Mouse (Mus musculus): Measurements from ENCODE around the gene Ppm1h. TPM values are rescaled to one million over a fixed set of nuclear protein-coding genes. Genes with fewer than 3 reads are reported as not detected.

The Ppm1h gene
- polyA plus RNA-seq, 1 experiment from 2014 or later, result 8.8 TPM

DNA sequence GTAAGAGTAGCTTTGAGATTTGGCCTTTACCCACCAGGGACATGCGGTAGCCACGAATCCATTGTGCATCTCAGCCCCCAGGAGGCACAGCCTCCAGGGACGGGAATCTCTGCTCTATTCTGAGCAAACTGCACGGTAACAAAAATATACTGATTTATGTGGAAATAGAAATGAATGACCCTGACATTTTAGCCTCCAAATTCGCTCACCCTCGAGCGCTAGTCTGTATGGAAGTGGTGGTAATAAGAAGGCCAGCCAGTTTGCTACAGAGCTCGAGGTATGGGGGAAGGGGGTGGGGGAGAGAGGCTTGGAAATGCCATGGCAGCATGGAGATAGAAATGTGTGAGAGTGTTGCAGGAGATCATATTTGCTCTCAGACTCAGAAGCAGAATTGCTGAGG is 37.7 kb downstream of the Ppm1h start:
- peak; percentile 27; the same call in 1 of the 2 replicates for ATAC-seq
- peak overlapping the region; percentile 26 for H3K4me2 ChIP-seq (ENCODE audit: low read length)
- no peak overlapping the region for H3K4me3 ChIP-seq (ENCODE audit: low read depth, low read length)
- no peaks in the 10 kb centered on the region for H3K27me3 ChIP-seq (replicated peaks; ENCODE audit: control insufficient read depth, insufficient read depth, low read length)
- no peaks in the 10 kb centered on the region for H3K36me3 ChIP-seq (ENCODE audit: control insufficient read depth, insufficient read depth, low read length)
- no peaks in the 10 kb centered on the region for H3K9me3 ChIP-seq (replicated peaks; ENCODE audit: control insufficient read depth, low read length)
- 37% methylated on average over 8 of the region's 8 CpGs for WGBS
- peaks cover 32% of the 10 kb centered on the region for H3K4me1 ChIP-seq (ENCODE audit: control insufficient read depth, insufficient read depth, low read length)
- H3K27ac ChIP-seq (ENCODE audit: low read depth, low read length), result 0 out of 2 replicates have a peak overlapping the region, but pooled peaks have one; percentile 15
- H3K9ac ChIP-seq (ENCODE audit: low read length), result no peak overlapping the region; the same call in 1 of the 2 replicates
- peak; percentile 28 for DNase-seq (ENCODE audit: low spot score)

DNA sequence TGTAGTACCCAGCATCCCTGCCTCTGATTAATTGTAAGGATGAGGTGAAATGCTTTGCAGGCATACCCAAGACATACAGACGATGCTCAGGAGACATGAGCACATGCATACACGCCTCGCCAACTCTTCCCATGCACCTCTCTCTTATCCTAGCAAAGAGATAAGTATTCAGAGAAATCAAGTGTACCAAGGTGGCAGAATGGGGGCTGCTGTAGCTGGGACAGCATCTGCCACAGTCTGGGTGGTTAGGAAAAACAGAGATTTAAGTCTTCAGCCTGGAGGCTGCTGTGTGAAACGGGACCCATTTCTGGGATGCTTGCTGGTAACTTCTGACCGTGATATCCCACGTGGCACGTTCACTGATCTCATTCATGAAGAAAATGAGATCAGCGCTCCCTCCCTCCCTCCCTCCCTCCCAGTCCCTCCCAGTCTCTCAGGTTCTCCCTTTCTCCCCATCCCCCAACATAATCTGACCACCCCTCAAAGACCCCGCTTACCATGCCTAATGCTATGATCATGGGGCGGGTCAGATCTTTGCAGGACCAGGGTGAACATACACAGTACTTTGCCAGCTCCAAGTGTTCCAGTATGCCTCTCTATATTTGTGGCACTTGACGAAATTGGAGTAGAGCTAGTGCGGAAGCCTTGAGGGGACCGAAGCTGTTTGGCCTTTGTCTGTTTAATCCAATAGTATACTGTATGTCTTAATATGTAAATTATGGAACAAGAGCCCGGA is 38.3 kb downstream of the Ppm1h start:
- no peak overlapping the region for H3K27ac ChIP-seq (ENCODE audit: low read depth, low read length)
- ATAC-seq, result peak; percentile 27
- H3K4me2 ChIP-seq (ENCODE audit: low read length), result no peak overlapping the region

DNA sequence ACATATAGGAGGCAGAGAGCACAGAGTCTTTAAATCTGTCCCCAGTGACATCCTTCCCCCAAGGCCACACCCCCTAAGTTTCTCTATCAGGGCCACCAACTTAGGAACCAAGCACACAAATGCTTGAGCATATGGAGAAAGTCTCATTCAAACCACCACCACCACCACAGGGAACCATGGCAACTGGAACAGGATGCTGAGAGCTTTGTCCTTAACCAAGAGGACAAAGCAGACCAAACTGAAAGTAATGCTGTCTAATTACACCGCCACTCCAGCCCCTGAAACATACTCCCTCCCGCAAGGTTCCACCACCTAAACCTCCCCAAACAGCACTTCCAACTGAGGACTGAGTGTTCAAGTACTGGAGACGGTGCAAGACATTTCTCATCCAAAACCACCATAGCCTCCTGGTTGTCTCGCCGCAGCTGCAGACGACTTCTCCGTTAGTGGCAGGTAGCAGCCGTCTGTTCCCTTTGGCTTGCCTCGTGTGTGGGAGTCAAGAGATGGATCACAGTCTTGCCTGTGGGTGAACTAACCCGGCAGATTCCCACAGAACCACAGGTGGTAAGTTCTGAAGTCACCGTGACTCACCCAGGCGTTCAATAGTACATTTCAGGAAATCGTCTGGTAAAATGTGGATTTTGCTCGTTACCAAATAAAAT is 39.3 kb downstream of the Ppm1h start:
- no peaks in the 10 kb centered on the region for H3K27me3 ChIP-seq (replicated peaks; ENCODE audit: control insufficient read depth, insufficient read depth, low read length)
- H3K9ac ChIP-seq (ENCODE audit: low read length), result no peak overlapping the region
- H3K27ac ChIP-seq (ENCODE audit: low read depth, low read length), result no peak overlapping the region
- H3K36me3 ChIP-seq (ENCODE audit: control insufficient read depth, insufficient read depth, low read length), result no peaks in the 10 kb centered on the region
- H3K4me3 ChIP-seq (ENCODE audit: low read depth, low read length), result no peak overlapping the region
- WGBS, result 30% methylated on average over 14 of the region's 14 CpGs
- peaks cover 26% of the 10 kb centered on the region for H3K4me1 ChIP-seq (ENCODE audit: control insufficient read depth, insufficient read depth, low read length)
- H3K9me3 ChIP-seq (replicated peaks; ENCODE audit: control insufficient read depth, low read length), result no peaks in the 10 kb centered on the region
- peak; percentile 49 for ATAC-seq
- peak; percentile 61 for DNase-seq (ENCODE audit: low spot score)
- no peak overlapping the region for H3K4me2 ChIP-seq (ENCODE audit: low read length)

More for the DNA sequence above, 38.3 kb downstream of the Ppm1h start:
- Histone ChIP-seq H3K27me3 (replicated peaks; ENCODE audit: control insufficient read depth, insufficient read depth, low read length) (no peaks in the 10 kb centered on the region), H3K4me3 (ENCODE audit: low read depth, low read length) (no peak overlapping the region), H3K9ac (ENCODE audit: low read length) (no peak overlapping the region; the same call in 1 of the 2 replicates), H3K36me3 (ENCODE audit: control insufficient read depth, insufficient read depth, low read length) (no peaks in the 10 kb centered on the region), H3K4me1 (ENCODE audit: control insufficient read depth, insufficient read depth, low read length) (peaks cover 26% of the 10 kb centered on the region), H3K9me3 (replicated peaks; ENCODE audit: control insufficient read depth, low read length) (no peaks in the 10 kb centered on the region)
- no peak for DNase-seq (ENCODE audit: low spot score)
- WGBS, result 48% methylated on average over 14 of the region's 14 CpGs

DNA sequence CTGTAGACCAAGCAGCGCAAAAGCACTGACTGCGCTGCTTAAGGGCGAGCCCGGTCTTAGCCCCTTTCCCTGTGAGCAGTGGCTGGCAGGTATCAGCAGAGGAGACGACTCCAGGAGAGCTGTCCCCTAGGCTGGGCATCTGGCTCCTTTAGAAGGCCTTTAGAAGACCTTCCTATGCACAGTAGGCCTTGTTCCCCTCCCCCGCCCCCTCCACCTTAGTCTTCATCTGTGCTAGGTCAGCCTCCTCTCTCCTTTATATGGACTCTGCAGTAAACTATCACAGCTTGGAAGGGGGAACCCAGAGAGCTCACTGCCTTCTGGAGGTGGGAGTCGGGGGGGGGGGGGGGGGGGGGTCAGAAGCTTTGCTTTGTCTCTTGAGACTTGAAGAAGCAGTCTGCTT is 40.4 kb downstream of the Ppm1h start:
- no peak overlapping the region for H3K4me2 ChIP-seq (ENCODE audit: low read length)
- DNase-seq (ENCODE audit: low spot score) (no peak), ATAC-seq (no peak)
- no peak overlapping the region for H3K9ac ChIP-seq (ENCODE audit: low read length)
- WGBS, result 32% methylated on average over 6 of the region's 7 CpGs
- no peaks in the 10 kb centered on the region for H3K36me3 ChIP-seq (ENCODE audit: control insufficient read depth, insufficient read depth, low read length)
- H3K9me3 ChIP-seq (replicated peaks; ENCODE audit: control insufficient read depth, low read length), result no peaks in the 10 kb centered on the region
- H3K4me3 ChIP-seq (ENCODE audit: low read depth, low read length), result no peak overlapping the region
- H3K27ac ChIP-seq (ENCODE audit: low read depth, low read length), result no peak overlapping the region
- no peaks in the 10 kb centered on the region for H3K27me3 ChIP-seq (replicated peaks; ENCODE audit: control insufficient read depth, insufficient read depth, low read length)
- H3K4me1 ChIP-seq (ENCODE audit: control insufficient read depth, insufficient read depth, low read length), result peaks cover 26% of the 10 kb centered on the region

DNA sequence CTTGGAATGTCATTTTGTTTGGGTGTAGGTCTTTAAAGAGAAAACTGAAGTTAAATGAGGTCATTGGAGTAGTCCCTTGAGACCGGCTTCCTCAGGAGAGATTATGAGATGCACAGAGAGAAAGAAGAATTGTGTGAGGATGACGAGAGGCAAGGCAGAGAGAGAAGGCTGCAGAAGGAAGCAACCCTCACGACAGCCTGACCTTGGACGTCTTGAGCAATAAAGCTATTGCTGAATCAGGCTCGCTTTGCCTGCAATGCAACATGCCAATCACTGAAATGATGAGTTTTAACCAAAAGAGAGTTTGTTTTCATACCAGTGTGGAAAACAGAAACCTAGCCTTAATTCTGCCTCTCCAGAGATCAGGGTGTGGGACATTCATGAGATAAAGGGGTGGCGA is 43.5 kb downstream of the Ppm1h start:
- H3K4me1 ChIP-seq (ENCODE audit: control insufficient read depth, insufficient read depth, low read length), result peaks cover 9% of the 10 kb centered on the region
- no peaks in the 10 kb centered on the region for H3K27me3 ChIP-seq (replicated peaks; ENCODE audit: control insufficient read depth, insufficient read depth, low read length)
- H3K4me2 ChIP-seq (ENCODE audit: low read length), result no peak overlapping the region
- H3K4me3 ChIP-seq (ENCODE audit: low read depth, low read length), result no peak overlapping the region
- ATAC-seq (no peak), DNase-seq (ENCODE audit: low spot score) (no peak)
- 82% methylated on average over 6 of the region's 6 CpGs for WGBS
- no peak overlapping the region for H3K9ac ChIP-seq (ENCODE audit: low read length)
- H3K36me3 ChIP-seq (ENCODE audit: control insufficient read depth, insufficient read depth, low read length), result no peaks in the 10 kb centered on the region
- no peaks in the 10 kb centered on the region for H3K9me3 ChIP-seq (replicated peaks; ENCODE audit: control insufficient read depth, low read length)
- H3K27ac ChIP-seq (ENCODE audit: low read depth, low read length), result no peak overlapping the region

DNA sequence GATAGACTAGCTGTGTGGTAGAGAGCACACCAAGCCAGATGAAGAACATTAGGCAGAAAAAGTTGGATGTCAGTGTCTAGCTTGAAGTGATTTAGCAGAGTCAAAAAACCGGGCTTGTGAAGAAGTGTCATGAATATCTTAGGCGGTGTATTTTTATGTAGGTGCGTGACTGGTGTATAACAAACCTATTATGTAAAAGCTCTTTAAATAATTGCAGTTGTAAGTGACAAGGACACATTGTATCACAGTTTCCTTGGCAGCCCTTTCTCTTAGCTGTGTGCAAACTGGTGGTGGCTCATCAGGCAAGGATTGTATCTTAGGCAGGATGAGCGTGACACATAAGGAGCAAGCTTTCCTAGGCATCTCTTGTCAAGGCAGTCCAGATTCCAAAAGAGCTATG is 46.1 kb downstream of the Ppm1h start:
- Histone ChIP-seq H3K9ac (ENCODE audit: low read length) (no peak overlapping the region), H3K4me1 (ENCODE audit: control insufficient read depth, insufficient read depth, low read length) (no peaks in the 10 kb centered on the region), H3K27ac (ENCODE audit: low read depth, low read length) (no peak overlapping the region), H3K4me2 (ENCODE audit: low read length) (no peak overlapping the region), H3K36me3 (ENCODE audit: control insufficient read depth, insufficient read depth, low read length) (no peaks in the 10 kb centered on the region), H3K9me3 (replicated peaks; ENCODE audit: control insufficient read depth, low read length) (no peaks in the 10 kb centered on the region), H3K27me3 (replicated peaks; ENCODE audit: control insufficient read depth, insufficient read depth, low read length) (no peaks in the 10 kb centered on the region), H3K4me3 (ENCODE audit: low read depth, low read length) (no peak overlapping the region)
- DNase-seq (ENCODE audit: low spot score) (no peak), ATAC-seq (no peak)
- 87% methylated on average over 4 of the region's 4 CpGs for WGBS

DNA sequence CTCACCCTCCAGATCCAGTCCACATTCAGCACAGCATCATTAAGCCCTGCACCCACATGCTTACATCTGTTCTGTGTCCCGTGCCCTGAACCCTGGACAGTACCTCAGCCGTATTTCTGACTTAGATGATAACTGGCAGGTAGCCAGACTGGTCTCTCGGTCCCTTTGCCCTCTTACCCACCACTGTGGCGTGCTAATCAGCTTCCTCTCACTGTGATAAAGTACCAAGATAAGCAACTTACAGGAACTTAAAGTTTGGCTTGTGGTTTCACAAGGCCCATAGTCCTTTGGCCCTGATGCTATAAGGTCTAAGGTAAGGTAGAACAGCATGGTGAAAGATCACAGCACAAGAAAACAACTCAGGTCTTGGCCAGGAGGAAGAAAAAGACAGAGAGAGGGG is 48.7 kb downstream of the Ppm1h start:
- Histone ChIP-seq H3K4me1 (ENCODE audit: control insufficient read depth, insufficient read depth, low read length) (no peaks in the 10 kb centered on the region), H3K27me3 (replicated peaks; ENCODE audit: control insufficient read depth, insufficient read depth, low read length) (no peaks in the 10 kb centered on the region), H3K9me3 (replicated peaks; ENCODE audit: control insufficient read depth, low read length) (no peaks in the 10 kb centered on the region), H3K9ac (ENCODE audit: low read length) (no peak overlapping the region), H3K36me3 (ENCODE audit: control insufficient read depth, insufficient read depth, low read length) (no peaks in the 10 kb centered on the region), H3K4me2 (ENCODE audit: low read length) (no peak overlapping the region), H3K27ac (ENCODE audit: low read depth, low read length) (no peak overlapping the region), H3K4me3 (ENCODE audit: low read depth, low read length) (no peak overlapping the region)
- no peak for DNase-seq (ENCODE audit: low spot score)
- no peak for ATAC-seq
- 71% methylated on average over 4 of the region's 4 CpGs for WGBS

DNA sequence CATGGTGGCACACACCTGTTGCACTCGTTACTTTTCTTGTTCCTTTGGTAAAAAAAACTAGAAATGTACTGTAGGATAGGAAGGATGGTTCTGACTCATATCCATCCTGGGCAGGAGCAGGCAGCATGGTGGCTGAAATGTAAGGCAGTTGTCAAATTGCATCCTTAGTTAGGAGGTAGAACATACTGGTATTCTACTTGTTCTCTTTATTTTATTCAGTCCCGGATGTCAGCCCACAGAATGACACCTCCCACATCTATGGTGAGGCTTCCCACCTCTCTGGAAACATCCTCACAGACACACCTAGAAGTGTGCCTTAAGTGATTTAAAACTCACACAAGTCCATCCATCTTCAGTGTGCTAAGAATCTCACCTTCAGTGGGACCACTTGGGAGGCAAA is 49.6 kb downstream of the Ppm1h start:
- no peak overlapping the region for H3K9ac ChIP-seq (ENCODE audit: low read length)
- DNase-seq (ENCODE audit: low spot score) (no peak), ATAC-seq (no peak)
- H3K4me2 ChIP-seq (ENCODE audit: low read length), result no peak overlapping the region
- H3K27ac ChIP-seq (ENCODE audit: low read depth, low read length), result no peak overlapping the region
- H3K4me1 ChIP-seq (ENCODE audit: control insufficient read depth, insufficient read depth, low read length), result no peaks in the 10 kb centered on the region
- H3K27me3 ChIP-seq (replicated peaks; ENCODE audit: control insufficient read depth, insufficient read depth, low read length), result no peaks in the 10 kb centered on the region
- WGBS, result 84% methylated on average over 2 of the region's 2 CpGs
- no peaks in the 10 kb centered on the region for H3K9me3 ChIP-seq (replicated peaks; ENCODE audit: control insufficient read depth, low read length)
- H3K4me3 ChIP-seq (ENCODE audit: low read depth, low read length), result no peak overlapping the region
- no peaks in the 10 kb centered on the region for H3K36me3 ChIP-seq (ENCODE audit: control insufficient read depth, insufficient read depth, low read length)

DNA sequence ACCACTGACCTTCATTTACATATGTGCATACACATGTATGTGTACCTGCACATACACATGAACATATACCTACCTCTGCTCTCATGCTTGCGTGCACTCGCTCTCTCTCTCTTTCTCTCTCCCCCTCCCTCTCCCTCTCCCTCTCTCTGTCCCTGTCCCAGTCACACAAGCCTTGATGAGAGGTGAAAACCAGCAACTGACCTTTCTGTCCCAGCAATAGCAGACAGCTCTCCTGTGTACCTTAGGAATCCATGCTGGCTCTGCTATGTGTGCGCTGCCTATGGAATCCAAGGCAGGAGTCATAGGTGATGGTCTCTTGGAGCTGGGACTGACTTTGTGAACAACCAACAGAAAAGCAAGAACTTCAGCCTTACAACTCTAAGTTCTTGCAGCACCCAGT is 53.6 kb downstream of the Ppm1h start:
- no peak for DNase-seq (ENCODE audit: low spot score)
- Histone ChIP-seq H3K27ac (ENCODE audit: low read depth, low read length) (no peak overlapping the region), H3K27me3 (replicated peaks; ENCODE audit: control insufficient read depth, insufficient read depth, low read length) (no peaks in the 10 kb centered on the region), H3K9me3 (replicated peaks; ENCODE audit: control insufficient read depth, low read length) (no peaks in the 10 kb centered on the region), H3K4me1 (ENCODE audit: control insufficient read depth, insufficient read depth, low read length) (no peaks in the 10 kb centered on the region), H3K36me3 (ENCODE audit: control insufficient read depth, insufficient read depth, low read length) (no peaks in the 10 kb centered on the region), H3K4me3 (ENCODE audit: low read depth, low read length) (no peak overlapping the region), H3K9ac (ENCODE audit: low read length) (no peak overlapping the region), H3K4me2 (ENCODE audit: low read length) (no peak overlapping the region)
- WGBS, result 96% methylated on average over 3 of the region's 3 CpGs
- ATAC-seq, result no peak
